Mouse (Mus musculus): ENCODE measurements at regions not wholly inside any gene's neighbourhood (a gene's known extent, or its start where the extent isn't known, plus 50 kb on each side); places are given as distances from the start of the nearest gene placed in this dataset.

DNA sequence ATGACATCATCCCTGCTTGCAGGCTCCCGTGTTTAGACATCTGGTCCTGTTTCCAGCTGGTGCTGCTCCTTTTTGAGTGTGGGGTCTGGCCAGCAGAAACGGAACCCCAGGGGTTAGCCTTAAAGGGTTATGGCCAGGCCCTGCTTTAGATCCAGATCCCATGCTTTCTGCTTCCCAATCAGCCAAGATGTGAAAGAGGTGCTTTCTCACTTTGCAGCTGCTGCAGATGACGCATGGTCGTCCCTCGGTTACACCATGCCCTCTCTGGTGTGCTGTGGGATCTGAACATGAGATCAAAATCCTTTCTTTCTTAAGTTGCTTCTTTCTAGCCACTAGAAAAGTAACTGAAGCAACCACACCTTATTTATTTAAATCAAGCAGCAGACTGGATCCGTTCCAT, 1399.1 kb upstream of the Lrrc6 start:
- DNase-seq: no peak

DNA sequence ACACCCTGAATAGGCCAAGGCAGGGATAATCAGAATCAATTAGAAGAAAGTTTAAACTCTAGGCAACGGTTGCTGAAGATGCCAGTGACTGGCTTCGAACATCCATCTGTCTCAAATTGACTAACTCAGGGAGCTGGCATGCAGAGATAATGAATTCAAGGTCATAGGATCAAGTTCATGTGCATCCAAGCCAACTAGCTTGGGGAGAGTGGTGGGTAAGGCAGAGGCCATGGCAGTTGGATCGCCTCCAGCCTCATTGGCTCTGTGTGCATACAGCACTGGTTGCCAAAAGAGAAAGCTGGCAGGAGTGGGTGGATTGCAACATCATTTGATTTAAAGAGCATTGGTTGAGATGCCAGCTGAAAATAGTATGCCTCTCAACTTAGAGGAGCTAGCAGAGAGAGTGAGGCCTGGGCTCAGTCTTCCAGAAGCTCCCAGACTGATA, 1398.3 kb upstream of the Lrrc6 start:
- peak; percentile 78 for DNase-seq

DNA sequence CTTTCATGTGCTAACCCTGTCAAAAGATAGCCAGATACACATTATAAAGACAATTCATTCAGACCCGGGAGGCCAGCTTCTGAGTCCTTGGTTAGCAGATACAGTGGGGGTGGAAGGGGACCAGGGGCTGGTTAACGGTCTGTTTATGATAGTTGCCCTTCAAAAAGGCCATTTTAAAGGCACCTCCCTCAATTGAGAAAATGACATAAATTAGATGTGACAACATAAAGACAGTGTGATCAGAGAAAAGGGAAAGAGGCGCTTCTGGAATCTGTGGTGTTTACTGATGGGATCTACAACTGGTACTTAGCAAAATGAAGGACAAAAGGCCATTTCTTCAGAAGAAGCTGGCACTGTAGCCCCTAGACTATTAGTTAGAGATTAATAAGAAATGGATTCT, 1391.4 kb upstream of the Lrrc6 start:
- no peak for DNase-seq

DNA sequence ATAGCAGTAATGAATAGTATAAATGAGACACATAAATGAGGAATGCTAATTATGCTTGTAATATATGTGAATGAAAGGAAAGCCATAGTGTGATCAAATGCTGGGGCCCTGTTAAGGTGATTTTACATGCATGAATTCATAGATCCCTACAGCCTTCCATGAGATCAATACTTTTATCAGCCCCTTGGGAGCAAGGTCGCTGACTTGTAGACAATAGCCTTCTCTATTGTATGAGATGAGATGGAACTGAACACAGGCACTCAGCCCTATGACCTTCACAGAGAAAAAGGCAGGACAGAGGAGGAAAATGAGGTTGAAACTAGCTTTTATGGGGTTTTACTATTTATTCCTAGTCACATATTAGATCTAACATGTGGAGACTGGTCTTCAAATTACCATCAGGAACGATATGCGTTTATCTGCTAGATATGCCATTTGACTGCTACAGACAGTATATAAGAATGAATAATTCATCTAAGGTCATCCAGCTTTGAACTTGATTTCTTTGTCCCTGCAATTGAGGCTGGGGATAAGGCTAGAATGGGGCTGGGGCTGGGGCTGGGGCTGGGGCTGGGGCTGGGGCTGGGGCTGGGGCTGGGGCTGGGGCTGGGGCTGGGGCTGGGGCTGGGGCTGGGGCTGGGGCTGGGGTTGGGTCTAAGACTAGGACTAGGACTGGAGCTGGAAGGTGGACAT, 1390.0 kb upstream of the Lrrc6 start:
- no peak for DNase-seq

DNA sequence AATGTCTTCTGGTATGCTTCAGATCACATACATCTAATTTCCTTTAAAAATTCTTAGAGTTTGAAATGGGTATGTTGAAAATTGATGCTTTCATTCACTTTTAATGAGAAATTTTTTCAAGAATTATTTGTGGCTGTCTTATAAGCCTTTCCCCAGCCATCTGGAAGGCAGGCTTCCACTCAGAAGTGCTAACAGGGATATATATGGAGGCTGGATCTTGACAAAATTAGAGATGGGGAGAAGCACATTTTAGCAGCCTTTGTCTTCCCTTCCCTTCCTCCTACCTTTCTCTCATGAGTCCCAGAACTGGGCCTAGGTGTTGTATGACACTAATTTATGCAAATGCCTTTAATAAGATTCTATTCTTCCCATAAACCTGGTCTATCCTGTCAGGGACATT, 1387.8 kb upstream of the Lrrc6 start:
- no peak for DNase-seq

DNA sequence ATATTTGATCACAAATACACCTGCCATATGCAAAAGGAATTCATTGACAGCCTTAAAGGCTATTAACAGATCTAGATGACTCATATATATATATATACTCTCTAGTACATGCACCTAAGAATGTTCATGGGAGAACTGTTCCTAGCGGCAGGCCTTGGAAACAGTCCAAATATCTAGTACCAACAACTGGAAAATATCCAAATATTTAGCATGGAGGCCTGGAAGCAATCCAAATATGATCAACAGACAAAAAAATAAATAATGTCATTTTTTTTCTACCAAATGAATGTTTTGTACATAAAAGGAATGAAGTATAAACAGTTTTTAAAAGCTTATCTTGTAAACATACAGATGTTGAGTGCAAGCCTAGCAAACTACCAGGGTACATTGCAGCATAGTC, 1354.6 kb upstream of the Lrrc6 start:
- no peak for DNase-seq

DNA sequence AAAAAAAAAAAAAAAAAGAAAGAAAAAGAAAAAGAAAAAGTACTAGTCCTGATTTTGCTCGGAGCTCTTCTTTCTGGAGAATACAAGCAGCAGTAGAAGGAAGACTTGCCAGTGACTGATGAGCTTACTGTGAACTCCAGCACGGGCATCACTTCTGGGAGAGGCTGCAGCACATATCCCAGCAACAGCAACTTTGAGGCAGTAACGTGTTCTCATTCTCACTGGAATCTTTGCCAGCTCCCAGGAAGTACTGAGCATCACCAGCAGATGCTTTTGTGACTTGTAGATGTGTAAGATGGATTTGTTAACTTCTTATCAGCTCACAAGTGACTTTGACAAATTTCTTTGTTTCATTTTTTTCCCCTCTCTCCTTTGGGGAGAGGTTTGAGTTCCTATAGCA, 1349.4 kb upstream of the Lrrc6 start:
- DNase-seq: no peak

DNA sequence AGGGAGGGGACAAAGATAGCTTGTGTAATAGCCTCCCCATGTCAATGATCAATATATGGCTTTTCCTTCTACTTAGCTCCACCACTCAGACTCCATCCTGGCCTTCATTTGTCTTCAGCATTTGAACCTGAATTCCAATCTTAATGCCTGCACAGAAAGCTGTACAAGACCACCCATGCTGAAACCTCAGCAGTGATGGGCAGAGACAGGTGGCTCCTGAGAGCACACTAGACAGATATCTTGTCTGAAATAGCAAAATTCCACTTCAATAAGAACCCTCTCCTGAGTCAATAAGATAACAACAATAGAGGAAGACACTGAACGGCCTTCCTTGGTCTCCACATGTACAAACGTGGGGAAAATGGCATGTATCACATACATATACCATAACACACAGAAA, 1345.0 kb upstream of the Lrrc6 start:
- no peak for DNase-seq

DNA sequence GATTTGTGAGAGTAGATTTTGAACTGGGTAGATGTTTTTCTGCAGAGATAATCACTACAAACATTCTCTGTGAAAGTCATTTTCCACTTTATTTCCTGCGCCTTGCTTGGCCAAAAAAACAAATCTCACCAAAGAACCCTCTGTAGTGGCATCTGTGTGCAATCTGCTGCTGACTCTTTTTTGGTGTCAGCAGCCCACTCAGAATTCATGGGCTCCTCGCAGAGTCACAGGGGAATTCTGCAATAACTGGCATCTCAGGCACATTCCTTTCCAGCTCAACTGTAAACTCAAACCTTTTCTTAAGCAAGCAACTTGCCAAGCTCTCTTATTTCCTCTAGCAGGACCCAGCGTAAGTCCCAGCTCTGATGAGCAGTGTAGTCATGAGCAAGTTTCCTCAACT, 1340.0 kb upstream of the Lrrc6 start:
- no peak for DNase-seq

DNA sequence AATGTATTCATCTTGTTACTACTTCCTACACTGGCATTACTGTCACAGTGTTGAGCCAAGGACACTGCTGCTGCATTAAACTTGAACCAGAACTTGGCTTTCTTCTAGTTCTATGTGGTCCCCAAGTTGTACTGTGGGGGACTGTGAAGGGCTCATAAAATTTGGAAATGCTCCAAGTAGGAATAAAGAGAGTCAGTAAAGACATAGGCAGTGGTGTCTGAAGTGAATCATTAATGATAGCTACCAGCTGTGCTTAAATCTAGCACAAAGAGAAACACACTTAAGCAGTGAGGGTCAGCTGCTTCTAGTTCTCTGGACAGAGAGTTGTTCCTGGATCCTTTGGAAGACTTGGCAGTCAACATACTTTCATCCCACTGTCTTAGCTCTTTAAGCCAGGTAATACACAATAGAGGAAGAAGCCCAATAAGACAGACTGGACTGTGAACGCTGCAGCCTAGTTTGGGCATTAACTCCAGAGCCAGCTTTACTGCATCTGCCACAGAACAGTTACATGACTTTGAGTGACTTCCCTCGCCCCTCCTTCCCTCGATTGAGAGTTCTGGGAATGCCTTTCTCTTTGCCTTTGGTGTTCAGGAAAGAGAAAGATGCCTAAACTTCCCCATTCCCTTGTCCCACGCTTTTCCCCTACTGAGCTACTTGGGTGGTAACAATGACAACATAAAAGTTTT, 1325.2 kb upstream of the Lrrc6 start:
- DNase-seq: no peak

DNA sequence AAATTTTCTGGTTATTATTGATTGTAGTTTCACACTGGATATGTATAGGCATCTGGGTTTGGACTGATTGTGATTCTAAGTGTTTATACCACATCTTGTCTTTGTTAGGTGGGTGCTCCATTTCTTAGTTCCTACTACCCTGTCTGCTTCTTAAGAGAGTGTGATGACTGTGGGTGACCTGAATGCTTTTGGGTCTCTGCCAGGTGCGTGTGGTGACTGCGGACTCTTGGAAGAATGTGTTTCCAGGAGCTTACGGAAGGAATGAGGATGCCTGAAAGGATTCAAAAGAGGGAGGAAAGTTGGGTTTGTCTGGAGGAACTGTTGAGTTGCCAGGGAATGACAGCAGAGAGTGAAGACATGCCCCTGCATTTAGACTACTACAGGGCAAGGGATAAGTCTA, 1322.5 kb upstream of the Lrrc6 start:
- no peak for DNase-seq

DNA sequence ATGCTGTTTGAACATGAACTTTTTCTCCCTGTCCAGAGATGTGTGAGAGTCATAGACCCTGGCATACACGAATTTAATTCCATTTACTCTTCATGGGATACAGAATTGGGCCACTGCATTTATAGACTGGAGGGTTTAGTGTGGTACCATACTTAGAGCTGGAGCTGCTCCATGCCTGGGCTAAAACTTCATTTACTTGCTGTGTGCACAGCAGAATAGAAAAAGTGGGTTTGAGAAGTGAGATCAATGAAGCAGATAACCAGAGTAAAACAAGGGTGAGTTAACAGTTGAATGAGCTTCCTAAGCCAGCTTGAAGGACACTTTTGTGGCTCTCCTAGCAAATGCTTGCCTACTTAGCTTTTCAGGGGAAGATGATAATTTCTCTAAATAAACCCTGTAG, 1299.2 kb upstream of the Lrrc6 start:
- DNase-seq: no peak

DNA sequence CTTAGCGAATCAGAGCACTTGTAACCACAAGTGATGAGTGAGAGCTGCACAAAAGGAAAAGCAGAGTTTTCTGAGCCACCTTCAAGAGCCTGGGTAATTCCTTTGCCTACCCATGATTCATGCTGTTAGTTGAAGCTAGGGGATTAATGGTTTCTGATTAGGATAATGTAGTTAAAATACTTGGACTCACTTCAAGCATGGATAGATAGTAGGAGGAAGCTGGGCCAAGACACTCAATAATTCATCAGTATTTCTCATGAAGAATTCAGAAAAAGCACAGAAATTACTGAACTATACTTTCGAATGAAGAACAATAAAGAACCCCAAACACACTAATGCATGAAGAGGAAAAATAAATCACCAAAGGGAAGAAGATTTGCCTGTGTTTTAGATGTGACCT, 1294.9 kb upstream of the Lrrc6 start:
- DNase-seq: no peak

DNA sequence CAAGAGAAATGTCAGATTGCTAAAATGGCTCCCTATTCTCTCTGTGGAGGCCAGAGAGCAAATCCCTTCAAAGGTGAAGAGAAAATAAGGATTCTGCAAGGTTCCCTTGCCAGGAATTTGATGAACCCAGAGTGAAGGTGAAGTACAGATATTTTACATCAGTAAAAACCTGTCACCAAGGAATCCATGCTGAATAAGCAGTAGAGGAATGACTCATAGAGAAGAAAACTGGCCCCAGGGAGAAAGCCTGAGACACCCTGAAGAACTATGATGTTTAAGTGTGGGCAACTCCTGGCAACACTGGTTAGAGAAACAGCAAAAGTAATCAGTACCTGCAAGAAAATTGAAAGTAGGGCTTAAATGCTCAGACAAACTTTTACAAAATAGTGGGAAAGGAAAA, 1292.1 kb upstream of the Lrrc6 start:
- no peak for DNase-seq

DNA sequence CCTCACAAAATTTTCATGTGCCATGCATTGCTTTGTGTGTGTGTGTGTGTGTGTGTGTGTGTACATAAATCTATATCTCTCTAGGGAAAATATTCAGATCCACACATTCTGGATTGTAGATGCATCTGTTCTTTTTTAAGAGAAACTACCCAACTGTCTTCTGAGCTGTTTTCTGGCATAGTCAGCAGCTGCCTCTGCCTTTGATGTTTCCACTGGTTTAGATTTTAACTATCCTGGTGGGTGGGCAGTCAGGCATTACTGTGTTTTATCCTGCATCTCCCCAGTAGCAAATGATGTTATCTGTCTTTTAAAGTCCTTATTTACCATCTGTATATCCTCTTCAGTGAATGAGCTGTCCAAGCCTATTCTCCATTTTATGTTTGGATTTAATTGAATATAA, 1287.9 kb upstream of the Lrrc6 start:
- DNase-seq: no peak

DNA sequence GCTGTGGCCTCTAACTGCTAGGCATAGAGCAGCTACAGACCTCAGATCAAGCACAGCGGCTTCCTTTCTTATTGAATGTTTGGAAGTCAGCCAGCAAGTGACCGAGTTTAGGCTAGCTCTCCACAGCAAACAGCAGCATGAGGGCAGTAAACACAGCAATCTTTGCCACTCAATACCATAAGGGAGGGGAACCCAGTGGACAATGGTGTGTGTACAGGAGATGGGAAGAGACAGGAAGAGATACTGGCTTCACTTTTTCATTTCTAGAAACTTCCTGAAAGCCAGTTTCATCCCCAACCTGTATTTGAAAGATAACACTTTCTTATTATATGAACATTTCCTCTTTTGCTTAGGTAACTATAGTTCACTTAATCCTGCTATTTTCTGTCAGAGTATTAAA, 1284.9 kb upstream of the Lrrc6 start:
- no peak for DNase-seq

DNA sequence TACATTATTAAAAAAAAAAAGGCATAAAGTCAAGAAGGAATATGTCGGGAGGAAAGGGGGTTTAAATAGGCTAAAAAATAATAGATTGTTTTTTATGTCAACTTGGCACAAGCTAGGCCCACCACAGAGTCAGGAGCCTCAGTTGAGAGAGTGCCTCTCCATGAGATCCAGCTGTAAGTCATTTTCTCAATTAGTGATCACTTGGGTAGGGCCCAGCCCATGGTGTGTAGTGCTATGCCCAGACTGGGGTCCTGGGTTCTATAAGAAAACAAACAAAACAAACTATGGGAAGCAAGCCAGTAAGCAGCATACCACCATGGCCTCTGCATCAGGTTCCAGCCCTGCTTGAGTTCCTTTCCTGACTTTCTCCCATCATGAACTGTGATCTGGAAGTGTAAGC, 1283.0 kb upstream of the Lrrc6 start:
- DNase-seq: no peak

DNA sequence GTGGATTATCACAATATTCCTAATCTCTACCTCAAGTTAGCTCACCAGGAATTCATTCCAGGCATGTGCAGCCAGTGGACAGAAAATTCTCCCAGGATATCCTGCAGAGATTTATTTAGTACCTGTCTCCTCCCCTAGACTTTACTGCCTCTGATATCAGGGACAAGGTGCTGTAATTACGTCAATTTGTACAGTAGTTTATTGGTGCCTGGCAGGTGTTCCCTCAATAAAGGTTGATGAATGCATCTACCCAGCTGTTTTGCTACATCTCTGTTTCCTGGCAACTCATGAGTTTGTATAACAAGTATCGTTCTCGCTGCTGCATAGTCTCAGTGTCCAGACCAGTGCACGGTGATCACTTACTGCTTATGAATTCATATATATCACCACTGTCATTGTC, 1281.8 kb upstream of the Lrrc6 start:
- no peak for DNase-seq

DNA sequence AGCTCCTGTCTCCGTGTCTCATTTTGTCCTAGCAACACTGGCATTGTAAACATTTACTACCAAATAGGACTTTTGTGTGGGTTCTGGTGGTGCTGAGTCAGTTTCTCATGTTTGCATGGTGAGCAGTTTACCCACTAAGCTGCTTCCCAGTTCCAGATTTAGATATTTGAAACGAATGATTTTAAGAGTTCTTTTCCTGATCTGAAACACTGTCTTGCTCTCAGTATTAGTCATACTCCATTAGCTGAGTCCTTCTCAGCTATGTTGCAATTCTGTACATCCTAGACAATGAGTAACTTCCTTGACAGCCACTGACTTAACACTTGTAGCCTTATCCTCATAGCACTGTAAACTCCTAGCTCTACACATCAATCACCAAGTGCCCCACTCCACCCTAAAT, 1280.1 kb upstream of the Lrrc6 start:
- DNase-seq: no peak

DNA sequence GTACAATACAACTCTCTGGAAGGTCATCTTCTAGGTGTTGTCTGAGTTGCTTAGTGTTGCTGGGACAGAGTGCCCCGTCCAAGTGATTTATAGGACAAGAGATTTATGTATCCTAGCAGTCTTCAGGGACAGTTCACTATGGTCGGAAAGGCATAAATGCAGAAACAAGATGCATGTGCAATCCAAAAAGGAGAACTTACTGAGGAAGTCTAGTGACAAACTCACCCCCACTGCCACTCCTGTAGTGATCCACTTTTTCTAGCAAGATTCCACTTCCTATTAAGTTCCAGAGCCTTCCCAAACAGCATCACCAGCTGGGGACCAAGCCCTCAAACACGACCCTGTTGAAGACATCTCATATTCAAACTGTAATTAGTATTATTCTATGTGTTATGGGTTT, 1266.9 kb upstream of the Lrrc6 start:
- DNase-seq: no peak

DNA sequence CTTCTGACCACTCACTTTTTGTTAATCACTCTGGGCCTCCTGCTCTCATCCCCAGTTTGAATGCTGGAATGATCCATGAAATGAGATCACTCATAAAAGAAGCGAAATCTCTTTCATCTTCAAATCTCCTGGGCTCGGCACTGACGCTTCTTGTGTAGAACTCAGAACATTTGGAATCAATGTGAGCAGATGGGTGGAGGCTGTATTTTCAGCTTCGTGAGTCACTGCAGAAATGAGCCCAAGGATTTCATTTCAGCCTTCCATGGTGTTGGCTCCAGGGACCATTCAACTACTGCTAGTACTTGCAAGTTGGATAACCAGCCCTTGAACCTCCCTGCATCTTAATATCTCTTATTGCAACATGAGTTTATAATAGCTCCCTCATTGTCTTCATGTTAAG, 1258.5 kb upstream of the Lrrc6 start:
- no peak for DNase-seq

DNA sequence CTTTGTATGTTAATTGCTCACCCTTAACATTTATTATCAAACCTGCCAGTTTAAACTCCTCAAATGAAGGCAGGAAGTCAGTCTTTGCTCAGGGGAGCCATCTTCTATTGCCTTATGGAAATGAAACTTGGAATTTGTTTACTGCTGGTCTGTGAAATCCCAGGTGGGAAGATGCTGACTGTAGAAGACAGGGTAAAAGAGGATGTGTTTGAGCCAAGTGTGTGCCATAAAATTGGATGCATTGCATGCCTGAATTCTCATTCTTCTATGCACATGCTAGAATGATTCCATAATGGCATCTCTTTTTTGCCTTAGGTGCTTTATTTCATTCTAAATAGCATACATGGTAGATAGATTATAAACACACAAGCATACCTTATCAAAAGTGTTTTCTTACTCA, 1249.9 kb upstream of the Lrrc6 start:
- no peak for DNase-seq

DNA sequence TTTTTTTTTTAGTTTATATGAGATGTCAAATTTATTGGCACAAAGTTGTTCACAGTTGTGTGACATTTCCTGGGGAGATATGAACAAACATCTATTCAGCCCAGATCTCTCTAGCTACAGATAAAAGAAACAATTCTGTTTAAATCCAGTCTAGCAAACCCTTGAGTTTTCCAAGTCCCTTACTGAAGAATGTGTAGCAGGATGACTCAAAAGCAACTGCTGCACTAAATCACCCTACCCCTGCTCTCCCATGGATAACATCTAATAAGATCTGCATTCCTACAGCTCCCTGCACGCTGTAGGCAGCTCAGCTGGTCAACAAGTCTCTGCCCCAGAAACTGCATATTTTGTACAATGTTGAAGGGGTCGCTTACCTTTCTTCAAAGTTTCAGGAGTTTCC, 1242.6 kb upstream of the Lrrc6 start:
- no peak for DNase-seq

DNA sequence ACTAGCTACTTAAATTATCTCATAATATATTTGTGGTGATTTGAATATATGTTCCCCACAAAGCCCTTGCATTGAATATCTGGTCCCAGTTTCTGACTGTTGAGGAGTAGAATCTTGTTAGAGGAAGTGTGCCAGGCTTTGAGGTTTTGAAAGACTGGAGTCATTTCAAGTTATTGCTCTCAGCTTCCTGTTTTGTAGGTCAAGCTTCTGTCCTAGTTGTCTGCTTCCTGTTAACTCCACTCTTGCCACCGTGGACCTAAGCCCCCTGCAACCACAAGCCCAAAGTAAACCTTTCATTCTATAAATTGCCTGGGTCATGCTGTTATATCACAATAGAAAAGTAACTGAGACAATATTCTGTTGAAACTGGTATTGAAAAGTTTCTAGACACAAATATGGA, 1232.3 kb upstream of the Lrrc6 start:
- no peak for DNase-seq

DNA sequence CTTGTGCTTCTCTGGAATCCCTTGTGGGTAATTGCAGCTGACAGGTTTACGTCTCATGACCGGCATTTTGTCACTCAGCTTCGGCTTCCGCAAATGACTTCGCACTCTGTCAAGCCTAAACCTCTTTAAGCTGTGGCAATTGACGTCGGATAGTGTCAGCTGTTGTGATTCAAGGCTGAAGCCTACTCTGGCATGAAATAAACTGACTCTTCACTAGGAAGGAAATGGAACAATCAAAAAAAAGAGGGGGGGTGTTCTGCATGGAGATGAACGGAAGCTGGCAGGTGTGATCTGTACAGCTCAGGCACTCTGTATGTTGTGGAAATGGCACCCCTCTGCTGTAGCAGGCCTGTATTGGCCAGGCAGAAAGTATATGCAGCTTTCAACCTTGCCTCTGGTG, 1228.8 kb upstream of the Lrrc6 start:
- no peak for DNase-seq

All from kidney, adult 11 months (tissue).